15 mouse cellular contexts compared by ENCODE assay signal in genomic region chr16:96724123-96724522, GRCm38 (mm10).
"Had no signal": no experiment of that assay in that cellular context is flagged by ENCODE, and none has a peak within 500 bp of the region (broad histone marks: within the 10 kb centered on the region; RNA-seq: fewer than 3 reads in every experiment).

No protein-coding gene starts in this region.

- ATAC-seq: inflammation-experienced regulatory T-cells, adult 6 months; intestine, postnatal 0 days had no signal

- H3K36me3 ChIP-seq: limb, embryonic 10.5 days; liver, embryonic 15.5 days had no signal

- H3K9ac ChIP-seq: liver, embryonic 15.5 days had no signal

- H3K4me2 ChIP-seq: liver, embryonic 11.5 days; liver, embryonic 15.5 days had no signal

- H3K4me1 ChIP-seq: liver, embryonic 15.5 days had no signal

- DNase-seq: kidney, postnatal 10 days; kidney, postnatal 4 days; lung, adult 2 months; lung, postnatal 10 days; lung, postnatal 4 days; right cerebral cortex, postnatal 4 days; spleen, adult 18-20 months; thymus, postnatal 36 days had no signal

- H3K27ac ChIP-seq: layer of hippocampus, adult 2 months; left cerebral cortex, adult 2 months; limb, embryonic 10.5 days; liver, embryonic 15.5 days had no signal

- H3K4me3 ChIP-seq: layer of hippocampus, adult 2 months; left cerebral cortex, adult 2 months; limb, embryonic 10.5 days; liver, embryonic 15.5 days had no signal

- H3K9me3 ChIP-seq: limb, embryonic 10.5 days; liver, embryonic 15.5 days had no signal

- H3K27me3 ChIP-seq: liver, embryonic 15.5 days had no signal
